Mouse (Mus musculus) left cerebral cortex, postnatal 36 days (tissue): Measurements from ENCODE around the gene Reg3a. TPM values are rescaled to one million over a fixed set of nuclear protein-coding genes. Genes with fewer than 3 reads are reported as not detected.
A peak's percentile ranks its signal among the peaks of the same experiment; 100 is the strongest.
"Not testable (repeated sequence)": the region's sequence is repeated elsewhere in the genome, so short reads cannot be mapped to it uniquely, and the experiment has no call there.

ENCODE experiments used
- DNase-seq, 2 experiments: peaks; one replicate each; pipeline ENCODE4 v3.0.0; 2021 to 2022; ENCODE audit warnings: low spot score in 2 of 2, mixed read lengths in 1 of 2
- intact Hi-C: fragments of 180-260 bp; cut with DNase I; formaldehyde crosslinking; loops from one replicate; pipeline ENCODE4 v1.15.1; 2025
- total RNA-seq, 2 experiments: library from RNA; stranded (reverse); gene quantifications; 2 replicates each; pipeline ENCODE4 v1.2.3; 2021

Gene Reg3a
- not detected for total RNA-seq

DNA sequence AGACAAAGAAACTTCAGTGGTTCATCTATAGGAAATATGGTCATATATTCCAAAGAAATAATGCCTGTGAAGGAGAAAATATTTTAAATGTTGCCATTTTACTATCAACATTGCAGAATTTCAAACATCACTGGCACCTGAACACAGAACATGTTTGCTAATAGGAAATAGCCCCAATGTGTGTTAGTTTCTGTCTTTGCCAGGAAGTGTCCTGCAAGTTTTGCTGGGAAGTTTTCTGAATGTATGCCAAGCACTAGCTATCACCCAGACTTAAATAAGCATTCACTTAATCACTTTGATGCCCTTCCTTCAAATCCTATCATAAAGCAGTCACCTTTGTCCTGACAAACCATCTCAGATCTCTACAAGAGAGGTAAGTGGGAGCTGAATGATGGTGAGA, at the start of gene Reg3a:
Gene Reg3a (plus strand): TSS at position 301 of the 400 bp plus-strand sequence.
- intact Hi-C loops = no loop called here
- DNase-seq = no peak

DNA sequence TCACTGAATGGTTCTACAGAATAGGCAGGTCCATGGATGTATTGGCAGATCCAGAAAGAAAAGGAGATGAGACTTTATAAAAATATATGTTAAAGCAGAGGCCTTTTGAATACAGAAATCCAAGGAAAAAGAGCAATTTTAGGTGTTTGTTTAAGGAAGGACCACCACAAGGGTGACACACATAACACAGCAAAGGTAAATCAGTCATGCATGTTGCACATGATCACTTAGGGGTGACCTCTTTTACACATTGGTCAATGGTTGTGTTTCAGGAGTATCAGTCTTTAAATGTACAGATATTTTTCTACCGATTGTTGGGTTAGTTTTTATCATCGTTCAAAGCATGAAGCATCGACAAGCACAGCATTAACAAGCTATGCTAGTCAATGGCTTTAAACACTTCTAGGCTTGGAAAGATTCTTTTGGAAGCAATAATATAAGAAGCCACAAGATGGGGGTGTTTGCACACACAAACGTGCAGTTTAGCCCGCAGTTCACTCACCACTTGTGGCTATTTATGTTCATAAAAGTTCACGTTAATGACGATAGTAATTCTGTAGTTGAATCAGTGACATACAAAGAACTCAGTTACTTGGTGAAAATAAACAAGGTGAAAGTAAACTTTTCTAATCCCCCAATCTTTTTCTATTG, 48.5 kb upstream of the Reg3a start:
- intact Hi-C loops = loop anchor here (1.0 to 2.0 kb wide), 2 partner anchors 131 to 182 kb away; no protein-coding TSS in a partner anchor
- no peak for DNase-seq

DNA sequence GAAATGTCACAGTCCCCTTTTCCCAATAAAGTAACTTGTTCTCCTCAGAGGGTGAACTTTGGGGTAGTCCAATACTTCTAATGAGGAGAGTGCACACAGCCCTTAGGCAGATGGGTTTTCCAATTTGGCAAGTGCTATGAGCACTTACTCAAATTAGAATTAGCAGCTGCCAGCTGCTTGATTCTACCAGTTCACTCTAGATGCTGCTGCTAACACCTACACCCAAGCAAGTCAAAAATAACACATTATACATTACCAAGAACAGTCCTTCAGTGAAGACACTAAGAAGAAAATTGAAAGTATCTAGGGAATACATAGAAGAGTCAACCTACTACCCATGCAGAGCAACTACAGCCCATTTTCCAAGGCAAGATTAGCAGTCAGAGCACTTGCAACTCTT, 40.2 kb upstream of the Reg3a start:
- intact Hi-C loops = no loop called here
- DNase-seq = peak; percentile 7 to 22

DNA sequence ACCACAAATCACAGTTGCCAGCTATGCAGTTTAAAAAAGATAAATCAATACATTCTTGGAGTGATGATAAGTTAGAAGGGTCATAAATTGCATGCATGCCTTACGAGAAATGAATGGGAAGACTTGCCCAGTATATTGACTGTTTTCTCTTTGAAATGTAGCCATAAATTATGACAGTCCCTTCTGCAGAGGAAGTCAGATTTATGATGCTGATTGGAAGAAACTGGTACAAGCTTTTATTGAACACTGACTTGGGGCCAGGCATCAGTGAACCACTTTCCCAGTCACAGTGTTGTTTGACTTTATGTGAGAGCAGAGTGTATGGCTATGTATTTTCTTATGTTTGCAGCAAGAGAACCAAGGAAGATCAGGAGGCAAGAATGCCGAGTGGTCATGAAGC, 38.8 kb upstream of the Reg3a start:
- DNase-seq = no peak
- intact Hi-C loops = no loop called here

DNA sequence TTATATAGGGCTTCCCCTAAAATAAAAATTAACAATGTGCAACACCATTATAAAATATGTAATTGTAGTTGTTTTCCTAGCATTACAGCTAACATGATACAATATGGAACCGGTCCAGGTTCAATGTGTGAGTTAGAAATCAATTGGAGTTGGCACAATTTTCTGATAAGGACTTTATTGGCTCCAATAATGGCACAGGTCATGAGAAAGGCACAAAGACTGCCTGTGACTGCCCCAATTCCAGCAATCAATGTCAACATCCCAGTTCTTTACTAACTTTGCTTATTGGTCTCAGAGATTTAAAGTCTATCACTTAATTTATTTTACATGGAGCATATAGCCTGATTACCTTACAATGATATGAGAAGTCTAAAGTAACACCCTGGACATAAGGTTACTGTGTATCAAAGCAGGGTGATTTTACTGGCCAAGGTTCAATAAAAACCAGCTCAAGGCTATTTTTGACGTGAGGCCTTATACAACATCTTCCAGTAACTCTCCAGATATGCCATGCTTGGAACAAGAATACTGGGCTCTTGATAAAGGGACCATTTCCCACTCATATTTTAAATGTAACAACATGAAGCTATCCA, 18.4 kb upstream of the Reg3a start:
- intact Hi-C loops = no loop called here
- DNase-seq = no peak

DNA sequence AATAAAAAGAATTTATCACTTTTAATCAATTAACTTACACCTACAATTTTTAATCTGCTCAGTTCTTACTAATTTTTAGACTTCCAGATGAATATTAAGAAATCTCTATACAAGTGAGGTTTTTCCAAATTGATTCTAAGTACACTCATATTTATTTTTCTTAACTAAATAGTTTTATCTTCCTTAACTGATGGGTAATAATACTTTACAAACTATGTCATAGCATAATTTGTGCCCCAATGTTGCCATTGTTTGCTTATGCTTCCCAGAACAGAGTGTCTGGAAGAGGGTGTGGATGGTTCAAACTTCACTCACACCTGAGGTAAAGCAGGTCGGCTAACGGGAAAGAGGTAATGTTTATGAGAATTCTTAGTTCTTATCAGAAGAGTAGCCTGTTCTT, 10.2 kb upstream of the Reg3a start, which contains the start of gene Reg3b:
Gene Reg3b (plus strand): TSS at position 301 of the 400 bp plus-strand sequence.
- DNase-seq = no peak
- intact Hi-C loops = no loop called here

DNA sequence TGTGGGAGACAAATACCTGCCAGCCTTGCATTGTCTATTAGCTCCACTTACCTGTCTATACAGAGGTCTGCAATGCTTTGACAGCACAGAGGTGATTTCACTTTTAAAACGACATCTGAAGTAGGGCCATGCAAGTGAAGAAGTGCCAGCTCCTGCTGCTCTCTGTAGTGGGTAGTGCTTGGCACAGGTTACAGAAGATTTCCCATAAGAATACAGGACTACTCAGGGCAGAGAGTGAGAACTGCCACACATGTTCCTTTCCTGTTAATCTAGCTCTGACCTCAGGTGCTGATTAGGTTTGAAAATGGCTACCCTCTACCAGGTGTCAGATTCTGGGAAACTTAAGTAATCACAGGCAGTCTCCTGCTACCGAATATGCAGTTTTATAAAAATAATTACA, 1.7 kb upstream of the Reg3a start, which contains the start of gene Reg3d:
Gene Reg3d (minus strand): TSS at position 101 of the 400 bp plus-strand sequence.
- DNase-seq = no peak
- intact Hi-C loops = no loop called here

DNA sequence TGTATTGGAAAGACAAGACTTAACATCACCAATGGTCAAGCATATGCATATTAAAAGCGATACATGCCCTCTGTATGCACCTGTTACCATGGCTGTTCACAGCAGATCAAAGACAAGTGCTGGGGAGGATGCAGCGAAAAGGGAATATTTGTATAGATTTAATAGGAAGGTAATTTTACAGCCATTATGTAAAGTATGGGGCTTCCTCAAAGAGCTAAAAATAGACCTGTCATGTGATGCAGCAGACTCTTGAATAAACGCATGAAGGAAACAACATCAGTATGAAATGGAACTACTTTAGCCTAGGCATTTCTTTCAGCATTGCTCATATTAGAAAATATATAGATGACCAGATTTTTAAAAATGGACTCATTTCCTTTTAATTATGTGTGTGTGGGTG, 5.1 kb downstream of the Reg3a start:
- intact Hi-C loops = no loop called here
- no peak for DNase-seq

DNA sequence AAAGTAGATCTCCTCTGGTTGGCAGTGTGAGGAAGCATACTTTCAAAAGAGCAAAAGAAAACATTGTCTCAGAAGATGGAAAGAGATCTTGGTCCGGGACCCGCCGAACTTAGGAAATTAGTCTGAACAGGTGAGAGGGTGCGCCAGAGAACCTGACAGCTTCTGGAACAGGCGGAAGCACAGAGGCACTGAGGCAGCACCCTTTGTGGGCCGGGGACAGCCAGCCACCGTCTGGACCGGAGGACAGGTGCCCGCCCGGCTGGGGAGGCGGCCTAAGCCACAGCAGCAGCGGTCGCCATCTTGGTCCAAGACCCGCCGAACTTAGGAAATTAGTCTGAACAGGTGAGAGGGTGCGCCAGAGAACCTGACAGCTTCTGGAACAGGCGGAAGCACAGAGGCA, 14.8 kb downstream of the Reg3a start, which contains the start of gene Reg2:
Gene Reg2 (plus strand): TSS at position 301 of the 400 bp plus-strand sequence.
- DNase-seq, intact Hi-C loops: not testable (repeated sequence)

DNA sequence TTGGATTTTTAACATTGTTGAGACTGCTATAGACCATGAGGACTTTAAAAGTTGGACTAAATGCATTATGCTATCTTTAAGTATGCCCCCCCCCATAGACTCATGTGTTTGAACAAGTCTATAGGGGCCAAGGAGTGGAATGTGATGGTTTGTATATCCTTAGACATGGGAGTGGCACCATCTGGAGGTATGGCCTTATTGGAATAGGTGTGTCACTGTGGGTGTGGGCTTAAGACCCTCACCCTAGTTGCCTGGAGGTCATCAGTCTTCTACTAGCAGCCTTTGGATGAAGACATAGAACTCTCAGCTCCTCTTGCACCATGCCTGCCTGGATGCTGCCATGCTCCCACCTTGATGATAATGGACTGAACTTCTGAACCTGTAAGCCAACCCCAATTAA, 41.9 kb downstream of the Reg3a start, which contains the start of gene Reg1:
Gene Reg1 (plus strand): TSS at position 301 of the 400 bp plus-strand sequence.
- intact Hi-C loops, DNase-seq: not testable (repeated sequence)

DNA sequence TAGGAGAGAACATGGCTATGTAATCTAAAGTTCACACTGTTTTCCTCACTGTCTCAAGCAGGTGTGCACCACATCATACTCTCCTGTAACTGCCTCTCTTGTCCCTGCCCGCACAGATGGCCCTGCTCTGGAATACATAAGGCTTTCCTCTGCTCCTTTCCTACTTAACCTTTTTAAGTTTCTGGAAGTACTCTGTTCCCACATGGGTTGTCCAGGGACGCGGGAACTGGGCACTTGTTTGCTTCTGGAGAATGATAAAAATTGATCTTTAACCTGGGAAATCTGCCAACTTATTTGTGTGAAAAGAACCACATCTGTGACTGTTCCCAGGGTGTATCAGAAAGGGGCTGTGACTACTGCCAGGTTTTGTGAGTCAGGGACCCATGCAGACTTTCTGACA, 45.0 kb downstream of the Reg3a start:
- intact Hi-C loops = no loop called here
- DNase-seq = no peak

Other genes with a start within 250 kb of the Reg3a start
- gene Reg3b, start 10.1 kb upstream of the Reg3a start, total RNA-seq = under 1 TPM in 1 of 2 experiments, not detected in 1; 0.42 TPM
- gene Reg3d, start 1.8 kb upstream of the Reg3a start, total RNA-seq = not detected
- not detected for gene Reg2, start 14.9 kb downstream of the Reg3a start, total RNA-seq
- gene Reg1, start 42.0 kb downstream of the Reg3a start, total RNA-seq = not detected
- not detected for gene Reg3g, start 88.2 kb downstream of the Reg3a start, total RNA-seq